ENCODE assay signal across 10 mouse cellular contexts in the genomic region with DNA sequence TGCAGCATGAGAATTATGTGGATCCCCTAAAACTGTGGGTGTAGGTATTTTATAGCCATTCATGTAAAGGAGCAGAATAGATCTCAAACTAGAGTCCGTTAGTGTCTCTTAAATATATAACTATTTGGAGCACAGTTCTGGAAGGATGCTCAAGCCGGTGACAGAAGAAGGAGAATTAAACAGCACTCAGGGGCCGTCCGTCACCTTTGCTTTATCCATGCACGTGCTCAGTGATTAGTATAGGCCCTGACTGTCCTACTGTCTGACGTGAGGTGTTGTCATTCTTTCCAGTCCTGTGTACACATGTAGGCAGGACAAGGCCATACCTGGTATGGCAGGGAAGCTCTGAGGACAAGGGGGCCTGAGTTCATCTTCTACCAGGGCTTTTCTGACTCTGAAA.
DNase-seq lines count a peak whose midpoint lies in the region; ATAC-seq and TF ChIP-seq lines count a peak whose summit lies in the region.
"Had no signal": no experiment of that assay in that cellular context is flagged by ENCODE, and none has a peak within 500 bp of the region (broad histone marks: within the 10 kb centered on the region; RNA-seq: fewer than 3 reads in every experiment).

No protein-coding gene starts in this region.

- TF ChIP-seq CTCF in lung, postnatal 0 days (IDR thresholded peaks at IDR 0.05), result no peak
- TF ChIP-seq CTCF in lung, adult 2 months (IDR thresholded peaks at IDR 0.05; ENCODE audit: insufficient read depth, low read length), result no peak
- no peak for TF ChIP-seq CTCF in olfactory bulb, adult 2 months (IDR thresholded peaks at IDR 0.05; ENCODE audit: insufficient read depth, low read depth, low read length)

- no peak for DNase-seq in lung, postnatal 0 days (ENCODE audit: low spot score)
- DNase-seq in lung, adult 2 months, result no peak
- no peak for DNase-seq in right cerebral cortex, postnatal 14 days
- DNase-seq: kidney, postnatal 25 days had no signal

- peaks cover 81% of the 10 kb centered on the region for H3K4me1 ChIP-seq in forebrain, embryonic 13.5 days
- peaks cover 87% of the 10 kb centered on the region for H3K4me1 ChIP-seq in forebrain, embryonic 15.5 days
- peaks cover 6% of the 10 kb centered on the region; the same call in 1 of the 2 replicates for H3K4me1 ChIP-seq in lung, postnatal 0 days (ENCODE audit: insufficient read depth, low read depth, low read length)
- peaks cover 12% of the 10 kb centered on the region for H3K4me1 ChIP-seq in lung, adult 2 months (ENCODE audit: control insufficient read depth, insufficient read depth, low read length)
- H3K4me1 ChIP-seq in hindbrain, embryonic 15.5 days (replicated peaks), result peaks cover 81% of the 10 kb centered on the region
- H3K4me1 ChIP-seq in olfactory bulb, adult 2 months (ENCODE audit: control insufficient read depth, insufficient read depth, low read length), result peaks cover 42% of the 10 kb centered on the region

- TF ChIP-seq POLR2A in lung, adult 2 months (IDR thresholded peaks at IDR 0.05; ENCODE audit: borderline replicate concordance, extremely low read depth, low read depth, low read length), result no peak
- no peak for TF ChIP-seq POLR2A in olfactory bulb, adult 2 months (IDR thresholded peaks at IDR 0.05; ENCODE audit: insufficient read depth, low read depth, low read length)

- no peak for TF ChIP-seq EP300 in lung, postnatal 0 days (IDR thresholded peaks at IDR 0.05)

- H3K9me3 ChIP-seq in forebrain, embryonic 13.5 days (replicated peaks), result no peaks in the 10 kb centered on the region
- no peaks in the 10 kb centered on the region for H3K9me3 ChIP-seq in forebrain, embryonic 15.5 days
- no peaks in the 10 kb centered on the region for H3K9me3 ChIP-seq in lung, postnatal 0 days (ENCODE audit: low read length)
- no peaks in the 10 kb centered on the region for H3K9me3 ChIP-seq in hindbrain, embryonic 15.5 days

- H3K27me3 ChIP-seq in forebrain, embryonic 13.5 days, result no peaks in the 10 kb centered on the region
- H3K27me3 ChIP-seq in forebrain, embryonic 15.5 days, result no peaks in the 10 kb centered on the region
- no peaks in the 10 kb centered on the region for H3K27me3 ChIP-seq in lung, postnatal 0 days (replicated peaks; ENCODE audit: insufficient read depth, low read length)
- H3K27me3 ChIP-seq in hindbrain, embryonic 15.5 days, result no peaks in the 10 kb centered on the region
- H3K27me3 ChIP-seq: Patski had no signal

- no peaks in the 10 kb centered on the region for H3K36me3 ChIP-seq in forebrain, embryonic 13.5 days (ENCODE audit: poor library complexity, severe bottlenecking)
- H3K36me3 ChIP-seq in forebrain, embryonic 15.5 days, result no peaks in the 10 kb centered on the region
- no peaks in the 10 kb centered on the region for H3K36me3 ChIP-seq in lung, postnatal 0 days (ENCODE audit: insufficient read depth, low read length)
- no peaks in the 10 kb centered on the region for H3K36me3 ChIP-seq in hindbrain, embryonic 15.5 days

- 79% methylated on average over 6 of the region's 6 CpGs for WGBS in forebrain, embryonic 13.5 days
- 72% methylated on average over 6 of the region's 6 CpGs for WGBS in forebrain, embryonic 15.5 days
- WGBS in lung, postnatal 0 days, result 84% methylated on average over 6 of the region's 6 CpGs
- WGBS in lung, adult 2 months, result 86% methylated on average over 6 of the region's 6 CpGs
- 54% methylated on average over 6 of the region's 6 CpGs for WGBS in hindbrain, embryonic 15.5 days
- 74% methylated on average over 6 of the region's 6 CpGs for WGBS in olfactory bulb, adult 2 months

- 0 out of 2 replicates have a peak overlapping the region, but pooled peaks have one; percentile 6 for H3K9ac ChIP-seq in forebrain, embryonic 13.5 days
- H3K9ac ChIP-seq in forebrain, embryonic 15.5 days (replicated peaks), result no peak overlapping the region
- H3K9ac ChIP-seq in lung, postnatal 0 days (replicated peaks; ENCODE audit: low read depth), result no peak overlapping the region
- H3K9ac ChIP-seq in hindbrain, embryonic 15.5 days, result no peak overlapping the region

- H3K27ac ChIP-seq in forebrain, embryonic 13.5 days, result peak overlapping the region; percentile 68
- H3K27ac ChIP-seq in forebrain, embryonic 15.5 days (replicated peaks), result no peak overlapping the region
- peak overlapping the region; percentile 70; the same call in 1 of the 2 replicates for H3K27ac ChIP-seq in lung, postnatal 0 days (ENCODE audit: low read length)
- H3K27ac ChIP-seq in hindbrain, embryonic 15.5 days (replicated peaks), result peak overlapping the region; percentile 62
- H3K27ac ChIP-seq in olfactory bulb, adult 2 months (ENCODE audit: insufficient read depth, low read depth, low read length), result peak overlapping the region; percentile 18; the same call in 1 of the 2 replicates

- no peak overlapping the region for H3K4me2 ChIP-seq in forebrain, embryonic 13.5 days
- no peak overlapping the region for H3K4me2 ChIP-seq in forebrain, embryonic 15.5 days (replicated peaks)
- H3K4me2 ChIP-seq in lung, postnatal 0 days (replicated peaks; ENCODE audit: low read depth, low read length), result no peak overlapping the region
- no peak overlapping the region for H3K4me2 ChIP-seq in hindbrain, embryonic 15.5 days

- no peak overlapping the region for H3K4me3 ChIP-seq in forebrain, embryonic 13.5 days
- H3K4me3 ChIP-seq in forebrain, embryonic 15.5 days, result no peak overlapping the region
- H3K4me3 ChIP-seq in lung, postnatal 0 days (ENCODE audit: low read depth, low read length), result no peak overlapping the region
- no peak overlapping the region for H3K4me3 ChIP-seq in lung, adult 2 months (replicated peaks; ENCODE audit: extremely low read depth, low read depth, low read length)
- H3K4me3 ChIP-seq in hindbrain, embryonic 15.5 days, result no peak overlapping the region
- H3K4me3 ChIP-seq in olfactory bulb, adult 2 months (ENCODE audit: insufficient read depth, low read depth, low read length), result no peak overlapping the region

- no peak for ATAC-seq in forebrain, embryonic 13.5 days
- no peak for ATAC-seq in forebrain, embryonic 15.5 days (replicated peaks)
- ATAC-seq in lung, postnatal 0 days, result no peak
- no peak for ATAC-seq in hindbrain, embryonic 15.5 days (ENCODE audit: low FRiP score, low read depth)
- ATAC-seq in granulocyte monocyte progenitor cell, adult 5-6 weeks (replicated peaks; ENCODE audit: poor library complexity, severe bottlenecking), result no peak
